Mouse (Mus musculus) heart, postnatal 10 days (tissue): Measurements from ENCODE around the gene Ddx51. TPM values are rescaled to one million over a fixed set of nuclear protein-coding genes. Genes with fewer than 3 reads are reported as not detected.

Experiments
- DNase-seq, 2 experiments: peaks; one replicate each; pipeline ENCODE4 v3.0.0; 2021
- intact Hi-C: fragments of 180-260 bp; cut with DNase I; formaldehyde crosslinking; loops from one replicate; pipeline ENCODE4 v1.15.1; 2025
- microRNA-seq, 2 experiments: library from miRNA; unstranded; fragments of <30 nt; microRNA quantifications; one replicate each; pipeline ENCODE4 v1.2.0; 2022
- total RNA-seq, 2 experiments: library from RNA; stranded (reverse); gene quantifications; 2 replicates each; pipeline ENCODE4 v1.2.3; 2021

Ddx51 gene
- total RNA-seq, 2 experiments from 2014 or later: 10.5 to 12.2 TPM

GRCm38 (mm10) chr5:110653686-110654085, 435 bp downstream of the Ddx51 start:
- DNase-seq: no peak
- intact Hi-C loops: no loop called here

DNA sequence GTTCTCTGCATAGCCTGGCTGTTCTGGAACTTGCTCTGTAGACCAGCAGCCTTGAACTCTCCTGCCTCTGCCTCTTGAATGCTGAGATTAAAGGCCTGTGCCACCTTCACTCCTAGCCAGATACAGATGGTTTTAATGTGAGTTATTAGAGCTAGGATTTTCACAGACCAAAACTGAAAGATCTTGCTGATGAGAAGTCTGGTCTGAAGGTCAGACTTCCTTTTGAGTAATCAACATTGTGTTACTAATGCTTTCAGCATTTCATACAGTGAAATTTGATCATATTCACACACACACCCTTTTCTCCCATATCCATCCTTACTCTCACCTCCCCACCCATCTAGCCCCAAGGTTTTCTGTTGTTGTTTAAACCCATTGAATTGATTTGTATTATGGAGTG, 6.4 kb downstream of the Ddx51 start:
- no peak for DNase-seq
- intact Hi-C loops: no loop called here

- intact Hi-C loops: no loop called here
- peak in 1 of 2 experiments; percentile 18 for DNase-seq
These were observed 10.8 kb downstream of the Ddx51 start for GRCm38 (mm10) chr5:110664041-110664440.

- no peak for DNase-seq
- intact Hi-C loops: no loop called here
These were observed 11.6 kb downstream of the Ddx51 start for GRCm38 (mm10) chr5:110664750-110665269.

DNA sequence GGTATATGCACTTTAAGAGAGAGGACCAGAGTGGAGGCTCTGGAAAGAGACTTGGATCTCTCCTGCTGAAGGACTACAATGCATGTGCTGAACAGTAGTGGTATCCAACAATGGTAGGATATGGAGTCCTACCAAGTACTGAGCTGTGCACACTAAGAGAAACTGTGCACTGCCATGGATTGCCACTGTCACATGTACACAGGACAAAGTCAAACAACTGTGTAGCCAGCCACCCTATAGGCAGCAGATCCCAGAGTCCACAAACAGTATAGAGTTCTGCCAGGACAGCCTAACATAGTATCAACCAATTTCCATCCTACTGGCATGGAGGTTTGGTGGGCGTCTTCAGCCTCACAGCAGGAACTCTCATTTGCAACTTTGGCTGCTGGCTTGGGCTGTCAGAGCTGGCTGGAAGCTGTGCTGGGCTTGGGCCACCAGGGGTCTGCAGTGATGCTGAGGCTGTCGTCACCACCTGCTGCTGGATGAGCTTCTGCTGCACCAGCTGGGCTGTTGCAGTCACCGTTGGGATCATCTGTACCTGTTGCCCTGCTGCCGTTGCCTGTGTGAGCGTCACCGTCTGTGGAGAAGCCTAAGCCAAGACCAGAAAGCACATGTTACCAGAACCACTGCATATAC, 12.4 kb downstream of the Ddx51 start:
- no peak for DNase-seq
- intact Hi-C loops: no loop called here

DNA sequence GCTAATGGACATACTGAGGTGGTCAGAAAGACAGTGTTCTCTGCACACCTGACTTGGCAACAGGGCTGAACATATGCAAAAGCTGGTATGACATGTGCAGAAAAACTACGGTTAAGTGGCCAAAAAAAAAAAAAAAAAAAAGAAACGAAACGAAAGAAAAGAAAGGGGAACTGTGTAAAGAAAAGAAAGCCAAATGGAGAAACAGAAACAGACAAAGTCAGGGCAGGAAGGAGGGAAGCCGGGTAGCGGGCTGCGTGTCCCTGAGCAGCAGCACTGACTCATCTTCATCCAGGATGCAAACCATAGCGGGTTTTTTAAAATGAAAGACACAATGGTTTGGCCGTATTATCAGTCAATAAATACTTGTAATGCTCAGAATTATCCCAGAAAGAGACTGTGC, 28.8 kb downstream of the Ddx51 start:
- no peak for DNase-seq
- intact Hi-C loops: no loop called here

DNA sequence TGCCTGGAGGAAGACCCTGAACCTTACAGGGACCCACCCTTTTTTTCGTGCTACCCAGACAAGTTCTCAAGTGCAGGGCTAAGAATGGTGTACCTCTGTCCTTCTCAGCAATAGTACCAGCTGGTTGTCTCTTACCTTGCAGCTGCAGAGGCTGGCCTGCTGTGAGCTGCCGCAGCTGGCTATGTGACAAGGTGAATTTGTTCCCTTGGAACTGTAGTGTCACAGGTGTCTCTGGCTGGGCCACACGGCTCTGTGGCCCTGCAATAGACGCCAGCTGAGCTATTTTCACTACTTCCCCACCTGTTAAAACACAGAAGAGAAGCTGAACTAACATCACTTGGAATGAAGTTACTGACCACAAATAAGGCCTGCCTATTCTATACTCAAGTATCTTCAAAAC, 45.4 kb downstream of the Ddx51 start:
- no peak for DNase-seq
- intact Hi-C loops: no loop called here

- intact Hi-C loops: no loop called here
- peak in 1 of 2 experiments; percentile 3 for DNase-seq
These were observed 50.8 kb downstream of the Ddx51 start for GRCm38 (mm10) chr5:110704004-110704403.

GRCm38 (mm10) chr5:110709256-110709655, 56.0 kb downstream of the Ddx51 start:
- intact Hi-C loops: no loop called here
- DNase-seq: no peak

Small RNA genes within 50 kb of the gene (microRNA-seq; reads per million reads assigned to microRNA genes)
- 0.71 to 1.0 reads per million in 2 experiments for gene Mir7026

Other genes starting within 250 kb of the Ddx51 start
- 10 to 100 TPM; 51.1 to 55.1 TPM for gene Fbrsl1, start 204.9 kb upstream of the Ddx51 start, total RNA-seq
- gene Galnt9, start 109.1 kb upstream of the Ddx51 start, total RNA-seq: not detected
- gene Noc4l, start within 50 bp of the Ddx51 start, total RNA-seq: 10 to 100 TPM; 14.4 to 16.5 TPM
- 10 to 100 TPM; 53.3 to 58.7 TPM for gene Ep400, start 117.3 kb downstream of the Ddx51 start, total RNA-seq
- 10 to 100 TPM; 19.3 to 23.8 TPM for gene Pus1, start 127.2 kb downstream of the Ddx51 start, total RNA-seq
- gene Ulk1, start 156.6 kb downstream of the Ddx51 start, total RNA-seq: 10 to 100 TPM; 70.5 to 75.6 TPM
- 10 to 100 TPM; 13.7 to 18.9 TPM for gene Hscb, start 186.3 kb downstream of the Ddx51 start, total RNA-seq
- gene Chek2, start 186.5 kb downstream of the Ddx51 start, total RNA-seq: 1 to 10 TPM; 5.7 to 7.0 TPM
- gene Ttc28, start 226.4 kb downstream of the Ddx51 start, total RNA-seq: 10 to 100 TPM; 26.7 to 29.3 TPM